Mouse (Mus musculus): ENCODE results near the gene Tmem108. TPM values are rescaled to one million over a fixed set of nuclear protein-coding genes. Genes with fewer than 3 reads are reported as not detected.

Gene Tmem108
- polyA plus RNA-seq, 1 experiment from 2014 or later: 12.0 TPM

GRCm38 (mm10) chr9:103739062-103739461 lies 22.6 kb downstream of the Tmem108 start:
- no peak overlapping the region for H3K9ac ChIP-seq (ENCODE audit: low read length)
- no peaks in the 10 kb centered on the region for H3K36me3 ChIP-seq (ENCODE audit: control insufficient read depth, insufficient read depth, low read length)
- no peaks in the 10 kb centered on the region for H3K4me1 ChIP-seq (ENCODE audit: control insufficient read depth, insufficient read depth, low read length)
- 91% methylated on average over 4 of the region's 4 CpGs for WGBS
- H3K4me2 ChIP-seq: no peak overlapping the region
- no peak overlapping the region for H3K27ac ChIP-seq (ENCODE audit: low read depth, low read length)
- no peak overlapping the region for H3K4me3 ChIP-seq (ENCODE audit: low read depth, low read length)
- ATAC-seq (ENCODE audit: low FRiP score) (no peak), DNase-seq (ENCODE audit: low spot score, missing footprints) (peak; percentile 35)
- no peaks in the 10 kb centered on the region for H3K9me3 ChIP-seq (ENCODE audit: control insufficient read depth, low read length)
- no peaks in the 10 kb centered on the region for H3K27me3 ChIP-seq (ENCODE audit: control insufficient read depth, insufficient read depth, low read length)

DNA sequence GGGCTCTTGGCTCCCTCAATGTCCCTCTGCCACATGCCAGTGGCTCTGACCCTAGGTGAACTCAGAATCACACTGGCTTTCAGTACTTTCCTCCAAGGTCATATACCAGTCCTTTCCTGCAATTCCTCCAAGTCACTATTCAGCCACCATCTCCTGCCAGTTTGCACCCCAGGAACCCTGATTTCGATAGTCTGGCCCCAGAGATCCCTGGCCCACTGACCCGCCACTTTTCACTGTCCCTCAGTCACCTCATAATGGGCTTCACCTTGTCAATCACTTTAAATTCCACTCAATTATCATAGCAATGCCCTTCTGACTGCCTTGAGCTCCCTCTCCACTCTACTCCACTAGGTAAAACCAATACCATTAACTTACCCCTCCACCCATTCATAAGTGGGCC lies 31.9 kb downstream of the Tmem108 start:
- DNase-seq (ENCODE audit: low spot score, missing footprints): peak; percentile 76
- WGBS: 67% methylated on average over 2 of the region's 2 CpGs
- no peak overlapping the region for H3K9ac ChIP-seq (ENCODE audit: low read length)
- no peak overlapping the region for H3K4me3 ChIP-seq (ENCODE audit: low read depth, low read length)
- H3K9me3 ChIP-seq (ENCODE audit: control insufficient read depth, low read length): no peaks in the 10 kb centered on the region
- no peak overlapping the region for H3K27ac ChIP-seq (ENCODE audit: low read depth, low read length)
- no peaks in the 10 kb centered on the region for H3K36me3 ChIP-seq (ENCODE audit: control insufficient read depth, insufficient read depth, low read length)
- no peaks in the 10 kb centered on the region for H3K27me3 ChIP-seq (ENCODE audit: control insufficient read depth, insufficient read depth, low read length)
- H3K4me2 ChIP-seq: no peak overlapping the region
- no peaks in the 10 kb centered on the region for H3K4me1 ChIP-seq (ENCODE audit: control insufficient read depth, insufficient read depth, low read length)
- ATAC-seq (ENCODE audit: low FRiP score): no peak

- H3K4me1 ChIP-seq (ENCODE audit: control insufficient read depth, insufficient read depth, low read length): no peaks in the 10 kb centered on the region
- 67% methylated on average over 16 of the region's 16 CpGs for WGBS
- H3K36me3 ChIP-seq (ENCODE audit: control insufficient read depth, insufficient read depth, low read length): no peaks in the 10 kb centered on the region
- no peak overlapping the region for H3K27ac ChIP-seq (ENCODE audit: low read depth, low read length)
- DNase-seq (ENCODE audit: low spot score, missing footprints) (peak; percentile 57), ATAC-seq (ENCODE audit: low FRiP score) (peak; percentile 66)
- no peak overlapping the region for H3K4me2 ChIP-seq
- H3K9me3 ChIP-seq (ENCODE audit: control insufficient read depth, low read length): no peaks in the 10 kb centered on the region
- no peak overlapping the region for H3K9ac ChIP-seq (ENCODE audit: low read length)
- H3K27me3 ChIP-seq (ENCODE audit: control insufficient read depth, insufficient read depth, low read length): no peaks in the 10 kb centered on the region
- no peak overlapping the region for H3K4me3 ChIP-seq (ENCODE audit: low read depth, low read length)
Measured at GRCm38 (mm10) chr9:103726751-103727462, 34.7 kb downstream of the Tmem108 start.

DNA sequence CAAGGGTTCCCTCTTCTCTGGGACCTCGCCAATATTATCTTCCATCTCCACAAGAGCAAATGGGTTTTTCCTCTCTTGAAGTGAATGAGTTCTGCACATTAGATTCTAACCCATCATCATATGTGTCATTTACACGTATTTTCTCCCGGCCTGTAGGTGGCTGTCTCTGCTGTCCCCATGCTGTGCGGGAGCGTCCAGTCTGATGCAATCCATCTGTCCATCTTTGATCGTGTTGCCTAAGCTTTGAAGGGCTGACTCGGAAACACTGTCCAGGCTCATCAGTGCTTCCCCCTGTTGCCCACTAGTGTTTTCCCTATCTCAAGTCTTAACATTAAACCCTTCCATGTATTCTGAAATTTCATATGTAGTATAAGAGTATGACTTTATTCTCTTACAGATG lies 36.1 kb downstream of the Tmem108 start:
- Histone ChIP-seq H3K9ac (ENCODE audit: low read length) (no peak overlapping the region), H3K4me1 (ENCODE audit: control insufficient read depth, insufficient read depth, low read length) (no peaks in the 10 kb centered on the region), H3K9me3 (ENCODE audit: control insufficient read depth, low read length) (no peaks in the 10 kb centered on the region), H3K4me2 (no peak overlapping the region), H3K27ac (ENCODE audit: low read depth, low read length) (no peak overlapping the region), H3K4me3 (ENCODE audit: low read depth, low read length) (no peak overlapping the region), H3K36me3 (ENCODE audit: control insufficient read depth, insufficient read depth, low read length) (no peaks in the 10 kb centered on the region), H3K27me3 (ENCODE audit: control insufficient read depth, insufficient read depth, low read length) (no peaks in the 10 kb centered on the region)
- 85% methylated on average over 7 of the region's 7 CpGs for WGBS
- ATAC-seq (ENCODE audit: low FRiP score): no peak
- no peak for DNase-seq (ENCODE audit: low spot score, missing footprints)

DNA sequence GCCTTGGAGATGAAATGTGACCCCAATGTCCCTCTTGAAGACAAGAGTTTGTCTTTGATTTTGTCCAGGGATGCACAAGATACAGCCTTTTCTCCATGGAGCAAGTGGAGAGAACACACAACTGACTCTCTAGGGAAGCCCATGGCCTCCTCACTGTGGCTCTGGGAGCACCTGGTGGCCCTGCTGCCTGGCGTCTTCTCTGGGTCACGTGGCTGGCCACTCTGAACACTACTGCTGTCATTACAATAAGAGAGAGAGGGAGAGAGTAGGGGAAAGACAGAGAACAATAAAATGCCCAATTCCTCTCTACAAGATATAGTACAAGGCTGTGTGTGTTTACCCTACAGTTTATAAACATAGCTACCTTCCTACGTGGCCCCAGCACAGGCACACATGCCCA lies 40.2 kb downstream of the Tmem108 start:
- Histone ChIP-seq H3K4me2 (no peak overlapping the region), H3K9me3 (ENCODE audit: control insufficient read depth, low read length) (no peaks in the 10 kb centered on the region), H3K4me3 (ENCODE audit: low read depth, low read length) (no peak overlapping the region), H3K4me1 (ENCODE audit: control insufficient read depth, insufficient read depth, low read length) (no peaks in the 10 kb centered on the region), H3K27me3 (ENCODE audit: control insufficient read depth, insufficient read depth, low read length) (no peaks in the 10 kb centered on the region), H3K27ac (ENCODE audit: low read depth, low read length) (no peak overlapping the region), H3K36me3 (ENCODE audit: control insufficient read depth, insufficient read depth, low read length) (no peaks in the 10 kb centered on the region), H3K9ac (ENCODE audit: low read length) (no peak overlapping the region)
- DNase-seq (ENCODE audit: low spot score, missing footprints): no peak
- 83% methylated on average over 3 of the region's 3 CpGs for WGBS
- ATAC-seq (ENCODE audit: low FRiP score): no peak

- no peak overlapping the region for H3K4me2 ChIP-seq
- H3K4me3 ChIP-seq (ENCODE audit: low read depth, low read length): no peak overlapping the region
- H3K36me3 ChIP-seq (ENCODE audit: control insufficient read depth, insufficient read depth, low read length): no peaks in the 10 kb centered on the region
- no peaks in the 10 kb centered on the region for H3K9me3 ChIP-seq (ENCODE audit: control insufficient read depth, low read length)
- no peak overlapping the region for H3K9ac ChIP-seq (ENCODE audit: low read length)
- no peaks in the 10 kb centered on the region for H3K4me1 ChIP-seq (ENCODE audit: control insufficient read depth, insufficient read depth, low read length)
- DNase-seq (ENCODE audit: low spot score, missing footprints): no peak
- 89% methylated on average over 8 of the region's 8 CpGs for WGBS
- H3K27ac ChIP-seq (ENCODE audit: low read depth, low read length): no peak overlapping the region
- no peak for ATAC-seq (ENCODE audit: low FRiP score)
- no peaks in the 10 kb centered on the region for H3K27me3 ChIP-seq (ENCODE audit: control insufficient read depth, insufficient read depth, low read length)
Measured at GRCm38 (mm10) chr9:103721081-103721480, 40.6 kb downstream of the Tmem108 start.

DNA sequence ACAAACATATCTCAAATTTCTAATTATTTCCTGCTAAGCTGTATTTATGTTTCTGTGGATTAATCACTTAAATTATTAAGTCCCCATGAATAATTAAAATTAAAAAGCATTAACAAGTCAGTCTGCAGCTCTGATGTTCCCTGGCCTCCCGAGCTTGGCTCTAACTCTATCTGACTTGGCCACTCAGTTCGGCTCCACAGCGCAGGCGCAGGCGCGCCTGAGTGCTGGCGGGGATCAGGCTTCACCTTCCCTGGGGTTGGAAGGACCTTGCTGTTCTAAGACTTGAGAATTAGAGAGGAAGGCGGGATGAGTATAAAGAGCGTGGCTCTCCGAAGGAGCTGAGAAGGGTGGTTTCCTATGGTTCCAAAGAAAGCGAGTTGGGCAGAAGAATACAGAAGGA lies 41.6 kb downstream of the Tmem108 start:
- Histone ChIP-seq H3K4me1 (ENCODE audit: control insufficient read depth, insufficient read depth, low read length) (no peaks in the 10 kb centered on the region), H3K9me3 (ENCODE audit: control insufficient read depth, low read length) (no peaks in the 10 kb centered on the region), H3K4me3 (ENCODE audit: low read depth, low read length) (no peak overlapping the region), H3K27me3 (ENCODE audit: control insufficient read depth, insufficient read depth, low read length) (no peaks in the 10 kb centered on the region), H3K4me2 (no peak overlapping the region), H3K36me3 (ENCODE audit: control insufficient read depth, insufficient read depth, low read length) (no peaks in the 10 kb centered on the region), H3K27ac (ENCODE audit: low read depth, low read length) (no peak overlapping the region), H3K9ac (ENCODE audit: low read length) (no peak overlapping the region)
- ATAC-seq (ENCODE audit: low FRiP score): no peak
- 90% methylated on average over 11 of the region's 11 CpGs for WGBS
- no peak for DNase-seq (ENCODE audit: low spot score, missing footprints)

GRCm38 (mm10) chr9:103716002-103716401 lies 45.6 kb downstream of the Tmem108 start:
- ATAC-seq (ENCODE audit: low FRiP score) (no peak), DNase-seq (ENCODE audit: low spot score, missing footprints) (no peak)
- no peaks in the 10 kb centered on the region for H3K27me3 ChIP-seq (ENCODE audit: control insufficient read depth, insufficient read depth, low read length)
- H3K27ac ChIP-seq (ENCODE audit: low read depth, low read length): no peak overlapping the region
- no peak overlapping the region for H3K4me2 ChIP-seq
- no peak overlapping the region for H3K4me3 ChIP-seq (ENCODE audit: low read depth, low read length)
- no peaks in the 10 kb centered on the region for H3K4me1 ChIP-seq (ENCODE audit: control insufficient read depth, insufficient read depth, low read length)
- WGBS: 95% methylated on average over 13 of the region's 13 CpGs
- no peaks in the 10 kb centered on the region for H3K36me3 ChIP-seq (ENCODE audit: control insufficient read depth, insufficient read depth, low read length)
- H3K9ac ChIP-seq (ENCODE audit: low read length): no peak overlapping the region
- no peaks in the 10 kb centered on the region for H3K9me3 ChIP-seq (ENCODE audit: control insufficient read depth, low read length)

DNA sequence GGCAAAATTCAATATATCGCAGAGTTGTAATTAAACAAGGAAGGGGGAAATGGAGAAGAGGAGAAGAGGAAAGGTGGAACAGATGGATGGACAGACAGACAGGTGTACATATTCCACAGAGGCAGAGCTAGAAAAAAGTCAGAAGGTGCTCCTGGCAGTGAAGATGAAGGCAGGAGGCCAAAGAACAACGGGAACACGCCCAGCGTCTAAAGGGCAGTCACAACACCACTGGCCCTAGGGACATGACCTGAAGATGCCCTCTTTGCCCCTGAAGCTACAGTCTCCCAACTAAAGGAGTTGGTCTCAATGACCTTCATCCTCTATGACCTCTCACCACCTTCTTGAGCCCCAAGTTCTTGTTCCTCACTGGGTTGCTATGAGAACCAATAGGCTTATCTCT lies 46.3 kb downstream of the Tmem108 start:
- no peaks in the 10 kb centered on the region for H3K36me3 ChIP-seq (ENCODE audit: control insufficient read depth, insufficient read depth, low read length)
- 96% methylated on average over 4 of the region's 4 CpGs for WGBS
- no peaks in the 10 kb centered on the region for H3K4me1 ChIP-seq (ENCODE audit: control insufficient read depth, insufficient read depth, low read length)
- no peak overlapping the region for H3K27ac ChIP-seq (ENCODE audit: low read depth, low read length)
- H3K4me2 ChIP-seq: no peak overlapping the region
- no peak overlapping the region for H3K9ac ChIP-seq (ENCODE audit: low read length)
- no peaks in the 10 kb centered on the region for H3K9me3 ChIP-seq (ENCODE audit: control insufficient read depth, low read length)
- no peaks in the 10 kb centered on the region for H3K27me3 ChIP-seq (ENCODE audit: control insufficient read depth, insufficient read depth, low read length)
- no peak for ATAC-seq (ENCODE audit: low FRiP score)
- peak; percentile 37 for DNase-seq (ENCODE audit: low spot score, missing footprints)
- no peak overlapping the region for H3K4me3 ChIP-seq (ENCODE audit: low read depth, low read length)
